Mouse (Mus musculus) lung, postnatal 0 days (tissue): ENCODE data around the gene Selenbp1. TPM values are rescaled to one million over a fixed set of nuclear protein-coding genes. Genes with fewer than 3 reads are reported as not detected.

Experiments
- ATAC-seq: fragments of 200-750 bp; cut with Nextera tagmentation; 2 replicates; pipeline ENCODE4 v1.8.0; 2017; ENCODE audit warnings: moderate library complexity
- DNase-seq: peaks from one replicate; pipeline ENCODE4 v3.0.0-alpha.2; 2016; ENCODE audit warnings: low spot score
- H3K27ac ChIP-seq: fragments of 300-500 bp; sonication (generic); 2 replicates; pipeline ENCODE4 v1.5.1; 2014; ENCODE audit warnings: antibody characterized with exemption, mild to moderate bottlenecking, low read length, mixed read lengths
- H3K27me3 ChIP-seq: fragments of 300-500 bp; sonication (generic); replicated peaks from 2 replicates; pipeline ENCODE4 v1.6.1; 2014; ENCODE audit warnings: low read length, mixed read lengths; ENCODE audit not compliant: insufficient read depth
- H3K36me3 ChIP-seq: fragments of 300-500 bp; sonication (generic); 2 replicates; pipeline ENCODE4 v1.6.1; 2014; ENCODE audit warnings: low read length, mixed read lengths; ENCODE audit not compliant: insufficient read depth
- H3K4me1 ChIP-seq: fragments of 300-500 bp; sonication (generic); 2 replicates; pipeline ENCODE4 v1.6.1; 2014; ENCODE audit warnings: antibody characterized with exemption, low read depth, low read length, mixed read lengths; ENCODE audit not compliant: insufficient read depth
- H3K4me2 ChIP-seq: fragments of 300-500 bp; sonication (generic); replicated peaks from 2 replicates; pipeline ENCODE4 v1.6.1; 2014; ENCODE audit warnings: low read depth, mild to moderate bottlenecking, low read length, moderate library complexity, mixed read lengths
- H3K4me3 ChIP-seq: fragments of 300-500 bp; sonication (generic); 2 replicates; pipeline ENCODE4 v1.5.1; 2014; ENCODE audit warnings: low read depth, low read length
- H3K9ac ChIP-seq: fragments of 300-500 bp; sonication (generic); replicated peaks from 2 replicates; pipeline ENCODE4 v1.6.1; 2014; ENCODE audit warnings: low read depth, mild to moderate bottlenecking
- H3K9me3 ChIP-seq: fragments of 300-500 bp; sonication (generic); 2 replicates; pipeline ENCODE4 v1.6.1; 2016; ENCODE audit warnings: low read length, mixed read lengths
- CTCF ChIP-seq: IDR thresholded peaks from 2 replicates; pipeline ENCODE4 v1.5.1; 2016; ENCODE audit warnings: antibody characterized with exemption, mild to moderate bottlenecking
- EP300 ChIP-seq: IDR thresholded peaks from 2 replicates; pipeline ENCODE4 v1.6.1; 2016; ENCODE audit warnings: antibody characterized with exemption, mild to moderate bottlenecking, control low read depth
- WGBS: fragments of 180-500 bp; shearing (Covaris S2); extraction: QIAGEN DNeasy Blood & Tissue Kit; methylation state at CpG from one replicate; pipeline ENCODE4 v1.1.7; 2014; 5-methylcytosine and 5-hydroxymethylcytosine counted together
- polyA plus RNA-seq: library from polyadenylated mRNA; unstranded; fragments of >200 nt; fragmentation: Nextera tagmentation; extraction: Ambion mirVana; gene quantifications from 2 replicates; pipeline ENCODE4 v1.2.1, GENCODE M21; 2015

The Selenbp1 gene
- polyA plus RNA-seq, 1 experiment from 2014 or later: 1,021 TPM

DNA sequence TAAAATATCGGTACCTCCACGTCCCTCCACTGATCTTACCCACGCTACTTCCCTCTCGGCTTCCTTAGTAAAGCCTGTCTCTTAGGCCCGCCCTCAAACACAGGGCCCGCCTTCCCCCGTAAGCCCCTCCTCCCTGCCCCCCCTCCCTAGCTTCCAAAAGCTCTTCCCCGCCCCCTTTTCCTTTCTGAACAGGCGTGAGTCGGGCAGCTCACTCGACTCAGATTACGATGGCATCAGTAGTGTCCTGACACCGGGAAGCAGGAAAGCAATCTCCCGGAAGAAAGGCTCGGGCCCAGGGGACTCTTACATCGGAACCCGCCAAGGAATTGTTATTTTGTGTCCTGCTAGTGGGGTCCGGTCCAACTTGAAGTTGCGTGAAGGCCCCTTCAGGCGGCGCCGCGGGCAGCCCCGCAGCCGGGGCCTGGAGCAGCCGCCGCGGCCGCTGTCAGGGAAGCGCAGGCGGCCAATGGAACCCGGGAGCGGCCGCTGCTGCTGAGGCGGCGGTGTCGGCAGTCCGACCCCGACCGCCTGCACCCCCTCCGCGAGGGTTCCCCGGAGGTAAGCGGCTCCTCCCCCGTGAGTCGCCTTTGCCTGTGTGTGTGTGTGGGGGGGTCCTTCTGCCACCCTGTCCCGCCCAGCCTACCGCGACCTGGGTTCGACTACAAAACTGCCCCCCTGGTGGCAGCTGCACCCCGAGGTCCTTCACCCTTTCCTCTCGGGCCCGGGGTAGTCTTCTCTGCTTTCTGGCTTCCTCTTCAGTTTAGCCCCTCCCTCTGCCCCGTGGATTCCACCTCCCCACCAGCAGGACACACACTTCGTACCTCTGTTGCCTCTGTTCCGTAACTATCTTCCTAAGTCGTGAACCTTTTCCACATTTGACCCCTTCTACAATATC is 41.9 kb downstream of the Selenbp1 start, which contains the start of gene Pi4kb:
Gene Pi4kb (plus strand): TSS at position 204 of the 895 bp plus-strand sequence.
- Histone ChIP-seq H3K9me3 (no peaks in the 10 kb centered on the region), H3K4me1 (peaks cover 12% of the 10 kb centered on the region; the same call in 1 of the 2 replicates), H3K4me2 (peak within 1 kb of the TSS; percentile 73), H3K27ac (peak within 1 kb of the TSS; percentile 98), H3K4me3 (peak within 1 kb of the TSS; percentile 94), H3K36me3 (no peaks in the 10 kb centered on the region), H3K9ac (peak within 1 kb of the TSS; percentile 94), H3K27me3 (no peaks in the 10 kb centered on the region)
- under 1% methylated on average over 51 of the region's 57 CpGs for WGBS
- TF ChIP-seq EP300 (peak; percentile 59), CTCF (peak; percentile 11)
- DNase-seq (peak; percentile 96), ATAC-seq (peak; percentile 95)

DNA sequence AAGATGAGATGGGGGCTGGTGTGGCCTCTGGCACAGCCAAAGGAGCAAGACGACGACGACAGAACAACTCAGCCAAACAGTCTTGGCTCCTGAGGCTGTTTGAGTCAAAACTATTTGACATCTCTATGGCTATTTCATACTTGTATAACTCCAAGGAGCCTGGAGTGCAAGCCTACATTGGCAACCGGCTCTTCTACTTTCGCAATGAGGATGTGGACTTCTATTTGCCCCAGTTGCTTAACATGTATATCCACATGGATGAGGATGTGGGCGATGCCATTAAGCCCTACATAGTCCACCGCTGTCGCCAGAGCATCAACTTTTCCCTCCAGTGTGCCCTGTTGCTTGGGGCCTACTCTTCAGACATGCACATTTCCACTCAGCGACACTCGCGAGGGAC is 51.5 kb downstream of the Selenbp1 start:
- Histone ChIP-seq H3K27me3 (no peaks in the 10 kb centered on the region), H3K9me3 (no peaks in the 10 kb centered on the region), H3K4me2 (no peak overlapping the region), H3K36me3 (peaks cover 9% of the 10 kb centered on the region; the same call in 1 of the 2 replicates), H3K4me3 (no peak overlapping the region), H3K9ac (no peak overlapping the region), H3K27ac (no peak overlapping the region), H3K4me1 (peaks cover 11% of the 10 kb centered on the region; the same call in 1 of the 2 replicates)
- peak; percentile 40 for DNase-seq
- no peak for TF ChIP-seq EP300
- TF ChIP-seq CTCF: no peak
- peak; percentile 72 for ATAC-seq
- WGBS: 78% methylated on average over 11 of the region's 11 CpGs

DNA sequence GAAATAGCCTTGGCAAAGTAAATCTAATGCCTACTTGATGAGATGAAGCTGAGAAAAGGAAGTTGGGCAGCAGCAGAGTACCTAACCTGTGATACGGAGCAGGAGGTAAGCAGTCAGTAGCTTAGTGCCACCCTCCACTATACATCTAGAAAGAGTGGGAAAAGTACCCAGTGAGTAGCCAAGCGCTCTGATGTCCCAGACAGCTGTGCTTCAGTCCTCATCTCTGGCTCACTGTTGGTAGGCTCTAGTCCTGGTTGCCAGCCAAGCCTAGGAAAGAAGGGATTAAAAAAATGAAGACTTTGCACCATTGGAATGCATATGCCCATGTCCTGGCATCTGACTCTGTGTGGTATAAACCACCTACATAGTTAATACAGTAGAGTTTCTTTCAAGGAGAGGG is 52.7 kb downstream of the Selenbp1 start:
- WGBS: 96% methylated on average over 2 of the region's 2 CpGs
- Histone ChIP-seq H3K4me3 (no peak overlapping the region), H3K36me3 (peaks cover 9% of the 10 kb centered on the region; the same call in 1 of the 2 replicates), H3K4me1 (peaks cover 12% of the 10 kb centered on the region; the same call in 1 of the 2 replicates), H3K27ac (no peak overlapping the region), H3K9ac (no peak overlapping the region), H3K9me3 (no peaks in the 10 kb centered on the region), H3K27me3 (no peaks in the 10 kb centered on the region), H3K4me2 (no peak overlapping the region)
- no peak for ATAC-seq
- no peak for TF ChIP-seq EP300
- no peak for TF ChIP-seq CTCF
- DNase-seq: no peak

DNA sequence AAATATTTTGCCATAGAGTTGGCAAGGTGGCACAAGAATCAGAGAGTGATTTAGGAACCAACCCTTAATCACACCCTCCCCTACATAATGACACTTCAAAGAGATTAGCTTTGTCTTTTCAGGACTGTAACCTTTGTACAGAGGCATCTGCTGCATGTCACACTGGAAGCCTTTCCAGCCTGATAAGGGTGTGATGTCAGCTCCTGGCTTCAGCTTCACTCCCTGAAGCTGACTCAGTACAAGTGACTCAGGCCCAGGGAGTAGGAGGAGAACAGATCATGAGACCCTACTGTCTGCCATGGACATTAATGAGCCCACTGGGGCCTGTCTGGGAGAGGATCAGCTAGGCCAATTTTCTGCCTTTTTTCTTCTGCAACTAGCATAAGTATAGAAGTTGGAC is 54.7 kb downstream of the Selenbp1 start:
- peaks cover 12% of the 10 kb centered on the region; the same call in 1 of the 2 replicates for H3K4me1 ChIP-seq
- ATAC-seq (peak; percentile 67), DNase-seq (peak; percentile 61)
- peak overlapping the region; percentile 16; the same call in 1 of the 2 replicates for H3K9ac ChIP-seq
- H3K4me2 ChIP-seq: no peak overlapping the region
- no peaks in the 10 kb centered on the region for H3K9me3 ChIP-seq
- no peaks in the 10 kb centered on the region for H3K27me3 ChIP-seq
- no peak overlapping the region for H3K4me3 ChIP-seq
- peaks cover 9% of the 10 kb centered on the region; the same call in 1 of the 2 replicates for H3K36me3 ChIP-seq
- H3K27ac ChIP-seq: no peak overlapping the region
- TF ChIP-seq CTCF: no peak
- no peak for TF ChIP-seq EP300

DNA sequence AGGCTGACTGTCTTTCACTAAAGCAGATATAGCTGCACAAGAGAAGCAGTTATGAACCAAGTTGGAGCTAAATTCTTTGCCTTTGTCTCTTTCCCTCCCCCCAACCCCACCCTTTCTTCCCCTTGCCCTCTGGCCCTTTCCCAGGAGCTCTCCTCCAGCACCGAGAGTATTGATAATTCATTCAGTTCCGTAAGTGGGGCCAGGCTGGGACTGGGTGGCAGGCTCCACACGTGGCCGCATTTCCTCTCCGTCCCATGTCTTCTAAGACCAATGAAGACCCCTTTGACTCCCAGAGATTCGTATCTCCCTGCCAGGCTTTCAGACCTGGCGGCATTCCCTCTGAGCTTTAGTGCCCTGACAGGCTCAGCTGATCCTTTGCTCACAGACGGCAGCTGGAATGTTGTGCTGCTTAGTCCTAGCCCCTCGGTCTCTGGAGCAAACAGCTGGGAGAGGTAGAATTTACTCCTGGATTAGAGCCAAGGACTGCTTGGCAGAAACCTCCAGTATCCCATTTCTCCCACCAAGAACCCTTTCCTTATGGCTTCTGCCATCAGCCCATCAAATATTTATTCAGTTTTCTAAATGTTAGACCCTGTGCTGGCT is 56.4 kb downstream of the Selenbp1 start:
- DNase-seq (peak; percentile 33), ATAC-seq (peak; percentile 16; the same call in 1 of the 2 replicates)
- Histone ChIP-seq H3K4me2 (0 out of 2 replicates have a peak overlapping the region, but pooled peaks have one; percentile 23), H3K9ac (no peak overlapping the region), H3K36me3 (peaks cover 18% of the 10 kb centered on the region), H3K27ac (peak overlapping the region; percentile 21; the same call in 1 of the 2 replicates), H3K27me3 (no peaks in the 10 kb centered on the region), H3K4me1 (peaks cover 9% of the 10 kb centered on the region; the same call in 1 of the 2 replicates), H3K9me3 (no peaks in the 10 kb centered on the region), H3K4me3 (no peak overlapping the region)
- no peak for TF ChIP-seq CTCF
- TF ChIP-seq EP300: no peak
- 23% methylated on average over 9 of the region's 9 CpGs for WGBS

Other genes starting within 250 kb of the Selenbp1 start
- 7.8 and 8.5 TPM in 2 replicates for gene Selenbp2, start 239.5 kb upstream of the Selenbp1 start, polyA plus RNA-seq
- gene Cgn, start 146.6 kb upstream of the Selenbp1 start, polyA plus RNA-seq: 29.6 and 37.6 TPM in 2 replicates
- 6.8 and 8.1 TPM in 2 replicates for gene Pogz, start 95.5 kb upstream of the Selenbp1 start, polyA plus RNA-seq
- 234 and 249 TPM in 2 replicates for gene Psmb4, start 46.1 kb upstream of the Selenbp1 start, polyA plus RNA-seq
- gene Rfx5, start 21.0 kb downstream of the Selenbp1 start, polyA plus RNA-seq: 3.3 and 3.5 TPM in 2 replicates
- 13.6 and 15.6 TPM in 2 replicates for gene Pi4kb, start 41.7 kb downstream of the Selenbp1 start, polyA plus RNA-seq
- gene Zfp687, start 82.4 kb downstream of the Selenbp1 start, polyA plus RNA-seq: 9.9 and 10.1 TPM in 2 replicates
- 170 and 185 TPM in 2 replicates for gene Psmd4, start 109.6 kb downstream of the Selenbp1 start, polyA plus RNA-seq
- gene Pip5k1a, start 173.9 kb downstream of the Selenbp1 start, polyA plus RNA-seq: 18.1 and 18.6 TPM in 2 replicates
- 82.9 and 84.0 TPM in 2 replicates for gene Vps72, start 178.0 kb downstream of the Selenbp1 start, polyA plus RNA-seq
- 2.0 and 2.9 TPM in 2 replicates for gene Tmod4, start 191.4 kb downstream of the Selenbp1 start, polyA plus RNA-seq
- 51.8 and 54.1 TPM in 2 replicates for gene Scnm1, start 201.0 kb downstream of the Selenbp1 start, polyA plus RNA-seq
- gene Lysmd1, start 201.0 kb downstream of the Selenbp1 start, polyA plus RNA-seq: 13.3 and 14.0 TPM in 2 replicates
- gene Tnfaip8l2, start 209.3 kb downstream of the Selenbp1 start, polyA plus RNA-seq: 9.0 and 9.7 TPM in 2 replicates
- gene Sema6c, start 227.4 kb downstream of the Selenbp1 start, polyA plus RNA-seq: 1.3 and 1.8 TPM in 2 replicates